Mouse (Mus musculus) gastrocnemius, postnatal 14 days (tissue): ENCODE results near the gene Dpy30. TPM values are rescaled to one million over a fixed set of nuclear protein-coding genes. Genes with fewer than 3 reads are reported as not detected.
A peak's percentile ranks its signal among the peaks of the same experiment; 100 is the strongest.

Source experiments
- DNase-seq: peaks from one replicate; pipeline ENCODE4 v3.0.0; 2021; ENCODE audit warnings: mixed read lengths
- intact Hi-C: fragments of 180-260 bp; cut with DNase I; formaldehyde crosslinking; loops from one replicate; pipeline ENCODE4 v1.15.1; 2025; ENCODE audit warnings: low total_unique reads
- total RNA-seq, 2 experiments: library from RNA; stranded (reverse); gene quantifications; 2 replicates each; pipeline ENCODE4 v1.2.3; 2021

Gene Dpy30
- total RNA-seq, 2 experiments from 2014 or later: 61.1 to 68.6 TPM

GRCm38 (mm10) chr17:74296076-74296823, 27.5 kb downstream of the Dpy30 start:
- peak; percentile 23 for DNase-seq
- intact Hi-C loops: loop anchor here (10.0 kb wide), 1 partner anchor 271 kb away; no protein-coding TSS in a partner anchor

- intact Hi-C loops: loop anchor here (10.0 kb wide), 1 partner anchor 270 kb away; no protein-coding TSS in a partner anchor
Measured at GRCm38 (mm10) chr17:74295026-74295970, 28.4 kb downstream of the Dpy30 start, which contains the start of gene Memo1. Gene Memo1 (minus strand): TSS chr17:74295521.

GRCm38 (mm10) chr17:74294426-74295025, 29.2 kb downstream of the Dpy30 start:
- DNase-seq: peak; percentile 89
- intact Hi-C loops: loop anchor here (10.0 kb wide), 1 partner anchor 270 kb away; no protein-coding TSS in a partner anchor

More at GRCm38 (mm10) chr17:74295026-74295970, 28.4 kb downstream of the Dpy30 start, which contains the start of gene Memo1:
- peak; percentile 87 for DNase-seq

DNA sequence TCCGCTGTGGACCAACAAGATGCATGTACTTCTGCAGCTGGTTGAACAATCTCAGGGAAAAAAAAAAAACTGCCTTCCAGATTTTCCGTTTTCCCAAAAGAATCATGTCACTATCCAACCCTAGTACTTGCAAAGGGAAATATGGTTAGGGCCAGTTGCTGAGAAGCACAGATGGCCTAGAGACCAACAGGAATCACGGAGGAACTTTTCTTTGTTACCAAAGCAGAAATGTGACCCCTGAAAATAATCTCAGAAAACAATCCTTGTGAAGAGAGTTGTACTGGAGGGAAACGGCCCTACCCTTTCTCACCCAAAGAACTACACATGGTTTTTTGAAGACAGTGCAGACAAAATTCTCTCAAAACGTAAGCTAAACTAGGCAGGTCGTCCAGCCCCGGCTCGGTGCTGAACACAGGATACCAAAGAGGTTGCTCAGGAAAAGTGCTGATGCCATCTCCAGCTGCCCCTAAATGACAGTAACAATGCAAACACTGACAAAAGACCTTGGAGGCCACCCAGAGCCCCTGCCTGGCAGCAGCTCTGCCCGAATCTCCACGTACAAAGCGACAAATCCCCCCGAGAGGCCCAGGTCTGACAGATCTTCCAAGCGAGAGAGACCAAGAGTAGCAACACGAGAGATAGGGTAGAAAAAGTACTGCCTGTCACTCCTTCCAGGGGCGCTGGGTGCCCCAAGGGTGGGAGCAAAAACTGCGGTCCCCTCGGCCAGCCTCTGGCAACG, 29.9 kb downstream of the Dpy30 start:
- DNase-seq: peak; percentile 22
- intact Hi-C loops: loop anchor here (10.0 kb wide), 1 partner anchor 269 kb away; no protein-coding TSS in a partner anchor

DNA sequence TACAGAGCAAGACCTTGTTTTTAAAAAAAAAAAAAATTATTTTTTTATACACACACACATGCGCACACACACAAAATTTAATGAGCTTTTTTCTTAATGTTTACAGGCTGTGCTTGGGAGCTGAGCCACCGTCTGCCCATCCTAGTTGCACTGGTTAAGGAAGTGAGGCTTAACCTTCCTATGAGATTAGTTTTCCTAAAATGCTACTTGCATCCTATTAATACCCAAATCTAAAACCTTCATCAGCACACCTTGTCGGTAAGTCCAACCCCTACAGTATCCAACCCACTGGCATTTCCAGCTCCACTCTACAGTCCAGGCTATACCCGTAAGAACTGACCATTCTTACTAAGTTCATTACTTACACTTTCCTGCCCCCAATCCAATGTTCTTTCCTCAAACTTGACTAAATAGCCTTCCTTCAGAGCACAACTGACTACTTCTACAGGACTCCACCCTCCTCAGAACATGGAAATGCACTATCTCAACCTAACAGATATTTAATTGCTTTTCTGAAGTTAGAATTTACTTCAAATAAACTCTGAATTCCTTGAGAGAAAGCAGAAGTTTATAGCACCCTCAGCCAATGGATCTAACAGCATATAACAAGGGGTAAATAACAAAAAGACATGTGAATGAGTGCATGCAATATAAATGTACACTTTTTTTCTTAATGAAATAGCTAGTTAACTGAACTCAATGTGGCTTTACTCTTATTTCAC, 31.9 kb downstream of the Dpy30 start:
- DNase-seq: no peak
- intact Hi-C loops: loop anchor here (10.0 kb wide), 1 partner anchor 267 kb away; no protein-coding TSS in a partner anchor

DNA sequence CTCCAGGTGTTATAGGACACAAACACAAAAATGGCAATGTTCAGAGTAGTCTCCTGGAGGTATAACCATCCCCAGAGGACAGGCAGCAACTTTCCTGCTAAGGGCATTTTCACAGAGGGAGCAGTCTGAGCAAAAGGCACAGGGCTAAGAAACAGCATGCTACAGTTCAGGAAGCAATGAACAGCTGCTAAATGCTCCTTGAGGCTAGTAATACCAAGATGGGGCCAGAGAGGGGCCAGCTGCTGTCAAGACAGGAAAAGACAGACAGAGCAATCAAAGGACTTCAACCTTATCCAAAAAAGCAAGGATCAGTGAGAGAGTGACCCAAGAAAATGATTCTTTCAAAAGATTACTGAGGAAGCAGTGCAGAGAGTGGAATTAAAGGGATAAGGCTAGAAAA, 32.9 kb downstream of the Dpy30 start:
- DNase-seq: no peak
- intact Hi-C loops: loop anchor here (10.0 kb wide), 1 partner anchor 266 kb away; no protein-coding TSS in a partner anchor

DNA sequence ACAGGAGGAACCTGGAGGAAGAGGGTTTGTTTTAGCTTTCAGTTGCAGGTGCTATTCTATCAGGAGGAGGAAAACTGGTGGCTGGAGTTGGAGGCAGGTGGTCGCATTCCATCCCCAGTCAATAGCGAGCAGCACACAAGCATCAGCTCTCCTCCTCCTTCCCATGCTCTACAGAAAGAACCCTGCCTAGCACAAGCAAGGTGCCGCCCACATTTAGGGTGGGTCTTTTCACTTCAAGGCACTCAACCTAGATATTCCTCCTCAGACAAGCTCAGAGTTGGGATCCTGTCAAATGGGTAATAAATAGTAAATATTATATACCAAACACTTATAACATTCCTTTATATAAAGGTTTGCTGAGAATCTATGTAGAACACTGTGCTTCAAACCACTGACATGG, 33.5 kb downstream of the Dpy30 start:
- DNase-seq: no peak
- intact Hi-C loops: loop anchor here (10.0 kb wide), 1 partner anchor 265 kb away; no protein-coding TSS in a partner anchor

DNA sequence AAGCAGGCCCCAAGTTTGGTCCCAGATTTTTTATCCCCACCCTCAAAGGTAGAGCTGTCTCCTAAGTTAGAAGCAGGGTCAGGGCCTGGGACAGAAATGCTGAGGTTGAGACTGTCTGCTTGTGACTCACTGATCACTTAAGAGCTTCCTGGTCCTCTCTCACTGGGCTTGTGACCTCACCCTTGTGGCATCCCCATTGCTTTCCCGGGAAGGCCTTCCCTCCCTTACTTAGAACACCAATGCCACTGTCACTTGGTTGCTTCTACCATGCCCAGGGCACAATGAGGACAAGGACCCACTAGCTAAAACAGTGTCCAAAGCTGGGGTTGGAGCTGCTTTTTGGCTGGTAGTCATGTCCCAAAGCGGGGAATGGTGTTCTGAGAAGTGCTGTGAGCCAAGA, 35.1 kb downstream of the Dpy30 start:
- intact Hi-C loops: no loop called here
- no peak for DNase-seq

DNA sequence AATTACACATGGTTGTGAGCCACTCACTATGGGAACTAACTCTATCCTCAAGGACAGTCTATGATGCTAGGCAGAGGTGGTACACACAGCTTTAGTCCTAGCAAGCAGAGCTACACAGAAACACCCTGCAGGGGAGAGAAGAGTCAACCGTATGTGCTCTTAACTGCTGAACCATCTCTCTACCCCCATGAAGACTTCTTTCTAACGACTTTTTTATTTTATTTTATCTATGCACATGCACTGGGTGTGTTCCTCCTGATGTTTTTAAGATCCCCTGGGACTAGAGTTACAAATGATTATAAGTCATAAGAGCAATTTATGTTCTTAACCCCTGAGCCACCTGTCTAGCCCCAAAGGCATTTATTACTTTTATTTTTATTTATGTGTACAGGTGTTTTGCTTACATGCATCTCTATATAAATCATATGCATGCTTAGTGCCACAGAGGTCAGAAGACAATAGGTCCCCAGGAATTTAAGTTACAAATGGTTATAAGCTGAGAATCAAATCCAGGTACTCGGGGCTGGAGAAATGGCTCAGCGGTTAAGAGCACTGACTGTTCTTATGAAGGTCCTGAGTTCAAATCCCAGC, 37.5 kb downstream of the Dpy30 start:
- intact Hi-C loops: no loop called here
- DNase-seq: no peak

- intact Hi-C loops: no loop called here
- no peak for DNase-seq
Measured at GRCm38 (mm10) chr17:74285730-74286129, 38.0 kb downstream of the Dpy30 start.

DNA sequence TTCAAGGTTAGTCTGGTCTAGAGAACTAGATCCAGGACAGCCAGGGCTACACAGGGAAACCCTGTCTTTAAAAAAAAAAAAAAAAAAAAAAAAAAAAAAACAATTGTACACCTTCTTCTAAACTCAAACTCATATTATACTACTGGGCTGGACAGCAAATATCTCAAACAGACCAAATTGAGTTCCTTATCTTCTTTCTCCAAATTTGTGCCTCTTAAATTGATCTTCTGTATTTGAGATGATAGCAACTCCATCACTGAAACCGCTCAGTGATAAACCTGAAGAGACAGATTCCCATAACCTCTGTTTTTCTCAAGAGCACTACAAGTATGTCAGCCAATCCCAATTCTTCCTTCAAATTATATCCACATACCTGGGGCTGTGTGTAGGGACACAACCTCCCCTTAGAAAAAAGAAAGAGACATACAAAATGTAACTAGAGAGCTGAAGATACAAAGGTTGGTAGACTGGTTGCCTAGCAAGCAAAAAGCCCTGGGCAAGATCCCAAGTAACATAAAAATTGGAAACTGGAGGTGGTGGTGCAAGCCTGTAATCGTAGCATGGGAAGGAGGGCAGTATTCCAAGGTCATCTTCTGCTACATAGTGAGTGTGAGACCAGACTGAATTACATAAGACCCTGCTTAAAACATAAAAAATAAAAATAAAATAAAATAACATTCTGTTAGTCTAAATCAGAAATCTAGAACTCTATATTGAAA, 39.2 kb downstream of the Dpy30 start:
- DNase-seq: no peak
- intact Hi-C loops: no loop called here

- no peak for DNase-seq
- intact Hi-C loops: no loop called here
Measured at GRCm38 (mm10) chr17:74282024-74282423, 41.7 kb downstream of the Dpy30 start.

- intact Hi-C loops: no loop called here
- DNase-seq: no peak
Measured at GRCm38 (mm10) chr17:74278966-74279869, 44.5 kb downstream of the Dpy30 start.

DNA sequence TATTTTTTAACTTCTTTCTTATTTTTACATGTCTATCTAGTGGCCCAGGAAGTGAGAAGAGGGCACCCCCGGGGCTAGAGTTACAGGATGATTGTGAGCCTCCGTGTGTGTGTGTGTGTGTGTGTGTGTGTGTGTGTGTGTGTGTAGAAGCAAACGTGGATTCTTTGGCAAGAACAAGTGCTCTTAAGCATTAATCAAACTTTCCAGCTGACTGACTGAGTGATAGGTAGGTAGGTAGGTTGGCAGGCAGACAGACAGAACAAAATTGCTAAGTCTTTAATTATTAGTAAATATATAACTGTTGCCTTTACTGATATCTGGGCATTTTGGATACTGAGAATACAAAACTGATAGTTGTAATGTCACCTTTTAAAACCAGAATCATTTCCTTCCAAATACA, 49.3 kb downstream of the Dpy30 start:
- intact Hi-C loops: no loop called here
- no peak for DNase-seq

GRCm38 (mm10) chr17:74272683-74273205, 51.0 kb downstream of the Dpy30 start:
- DNase-seq: peak; percentile 12
- intact Hi-C loops: no loop called here
